Mouse (Mus musculus) liver, embryonic 12.5 days (tissue): ENCODE measurements around the gene Morc3. TPM values are rescaled to one million over a fixed set of nuclear protein-coding genes. Genes with fewer than 3 reads are reported as not detected.
"Not testable (repeated sequence)": the region's sequence is repeated elsewhere in the genome, so short reads cannot be mapped to it uniquely, and the experiment has no call there.

Source experiments
- ATAC-seq: fragments of 200-750 bp; cut with Nextera tagmentation; 2 replicates; pipeline ENCODE4 v1.8.0; 2017; ENCODE audit warnings: moderate number of reproducible peaks, mild to moderate bottlenecking, moderate library complexity
- H3K27ac ChIP-seq: fragments of 300-500 bp; sonication (generic); 2 replicates; pipeline ENCODE4 v1.5.1; 2016; ENCODE audit warnings: mild to moderate bottlenecking
- H3K27me3 ChIP-seq: fragments of 300-500 bp; sonication (generic); replicated peaks from 2 replicates; pipeline ENCODE4 v1.6.1; 2016; ENCODE audit warnings: mild to moderate bottlenecking, moderate library complexity
- H3K36me3 ChIP-seq: fragments of 300-500 bp; sonication (generic); 2 replicates; pipeline ENCODE4 v1.6.1; 2016; ENCODE audit warnings: mild to moderate bottlenecking, moderate library complexity
- H3K4me1 ChIP-seq: fragments of 300-500 bp; sonication (generic); 2 replicates; pipeline ENCODE4 v1.6.1; 2016
- H3K4me2 ChIP-seq: fragments of 300-500 bp; sonication (generic); 2 replicates; pipeline ENCODE4 v1.6.1; 2016; ENCODE audit warnings: mild to moderate bottlenecking, moderate library complexity
- H3K4me3 ChIP-seq: fragments of 300-500 bp; sonication (generic); 2 replicates; pipeline ENCODE4 v1.5.1; 2016; ENCODE audit warnings: mild to moderate bottlenecking, moderate library complexity
- H3K9ac ChIP-seq: fragments of 300-500 bp; sonication (generic); 2 replicates; pipeline ENCODE4 v1.6.1; 2016; ENCODE audit warnings: mild to moderate bottlenecking, moderate library complexity
- H3K9me3 ChIP-seq: fragments of 300-500 bp; sonication (generic); replicated peaks from 2 replicates; pipeline ENCODE4 v1.6.1; 2016; ENCODE audit warnings: mild to moderate bottlenecking, moderate library complexity
- WGBS: fragments of 180-500 bp; shearing (Covaris S2); methylation state at CpG from one replicate; pipeline ENCODE4 v1.1.7; 2016; ENCODE audit not compliant: insufficient replicate concordance; 5-methylcytosine and 5-hydroxymethylcytosine counted together
- polyA plus RNA-seq: library from polyadenylated mRNA; unstranded; fragments of >200 nt; fragmentation: Nextera tagmentation; extraction: Ambion mirVana; gene quantifications from 2 replicates; pipeline ENCODE4 v1.2.1, GENCODE M21; 2016

The Morc3 gene
- polyA plus RNA-seq, 1 experiment from 2014 or later, result 22.6 TPM

- 0 out of 2 replicates have a peak, but pooled peaks cover 3% of the 10 kb centered on the region for H3K9me3 ChIP-seq
- ATAC-seq, result no peak
- H3K9ac ChIP-seq, result no peak overlapping the region
- H3K27me3 ChIP-seq, result no peaks in the 10 kb centered on the region
- no peak overlapping the region for H3K4me2 ChIP-seq
- no peak overlapping the region for H3K4me3 ChIP-seq
- no peak overlapping the region for H3K27ac ChIP-seq
- H3K36me3 ChIP-seq, result no peaks in the 10 kb centered on the region
- WGBS, result 73% methylated on average over 3 of the region's 3 CpGs
- peaks cover 36% of the 10 kb centered on the region for H3K4me1 ChIP-seq
Measured at GRCm38 (mm10) chr16:93821706-93822105, 10.2 kb upstream of the Morc3 start.

DNA sequence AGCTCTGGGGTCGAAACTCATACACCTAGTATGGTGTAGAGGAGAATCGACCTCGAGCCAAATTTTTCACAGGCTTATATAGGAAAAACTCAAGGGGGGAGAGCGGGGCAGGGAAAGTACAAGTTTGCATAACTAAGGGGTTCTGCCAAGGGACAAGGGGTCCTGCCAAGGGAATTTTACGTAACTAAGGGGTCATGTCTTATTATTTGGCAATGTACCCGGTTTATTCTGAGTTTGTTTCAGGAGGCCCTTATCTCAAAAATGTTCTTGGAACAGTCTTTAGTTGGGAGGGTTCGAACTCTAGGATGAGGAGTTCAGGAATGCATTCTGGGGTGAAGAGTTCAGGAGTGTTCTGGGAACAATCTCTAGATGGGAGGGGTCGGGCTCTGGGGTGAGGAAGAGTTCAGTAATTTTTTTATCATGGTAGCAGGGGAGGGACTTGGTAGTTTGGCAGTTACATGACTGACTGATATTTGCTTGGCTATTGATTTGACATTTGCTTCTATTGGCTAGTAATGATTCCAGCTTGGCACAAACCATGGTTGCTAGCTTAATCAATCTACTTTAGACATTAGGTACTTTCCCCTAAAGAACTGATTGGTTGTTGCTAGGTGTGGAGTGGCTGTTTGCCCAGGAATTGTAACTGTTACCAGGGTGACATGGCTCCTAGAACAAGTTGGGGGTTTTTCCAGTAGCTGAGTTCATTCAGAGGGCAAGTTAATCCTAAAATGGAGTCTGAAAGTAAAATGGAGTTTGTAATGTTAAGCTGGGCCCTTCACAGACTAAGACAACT, 9.3 kb upstream of the Morc3 start:
- WGBS, result 69% methylated on average over 5 of the region's 8 CpGs
- not testable (repeated sequence) for H3K9ac ChIP-seq, H3K27ac ChIP-seq, H3K9me3 ChIP-seq, H3K27me3 ChIP-seq, H3K4me3 ChIP-seq, ATAC-seq, H3K4me2 ChIP-seq, H3K36me3 ChIP-seq
- H3K4me1 ChIP-seq, result peaks cover 27% of the 10 kb centered on the region

- no peak overlapping the region for H3K27ac ChIP-seq
- H3K4me3 ChIP-seq, result no peak overlapping the region
- 75% methylated on average over 4 of the region's 4 CpGs for WGBS
- peaks cover 5% of the 10 kb centered on the region for H3K4me1 ChIP-seq
- 0 out of 2 replicates have a peak, but pooled peaks cover 3% of the 10 kb centered on the region for H3K9me3 ChIP-seq
- H3K9ac ChIP-seq, result no peak overlapping the region
- H3K27me3 ChIP-seq, result no peaks in the 10 kb centered on the region
- no peak overlapping the region for H3K4me2 ChIP-seq
- H3K36me3 ChIP-seq, result no peaks in the 10 kb centered on the region
- ATAC-seq, result no peak
Measured at GRCm38 (mm10) chr16:93824799-93825198, 7.1 kb upstream of the Morc3 start.

GRCm38 (mm10) chr16:93825463-93825862, 6.5 kb upstream of the Morc3 start:
- H3K27ac ChIP-seq, result no peak overlapping the region
- no peak overlapping the region for H3K4me2 ChIP-seq
- H3K27me3 ChIP-seq, result no peaks in the 10 kb centered on the region
- 0 out of 2 replicates have a peak, but pooled peaks cover 3% of the 10 kb centered on the region for H3K9me3 ChIP-seq
- no peak overlapping the region for H3K9ac ChIP-seq
- 78% methylated on average over 4 of the region's 4 CpGs for WGBS
- H3K36me3 ChIP-seq, result no peaks in the 10 kb centered on the region
- ATAC-seq, result no peak
- no peaks in the 10 kb centered on the region for H3K4me1 ChIP-seq
- H3K4me3 ChIP-seq, result no peak overlapping the region

GRCm38 (mm10) chr16:93826054-93826453, 5.9 kb upstream of the Morc3 start:
- no peak for ATAC-seq
- H3K4me2 ChIP-seq, result no peak overlapping the region
- no peak overlapping the region for H3K4me3 ChIP-seq
- H3K4me1 ChIP-seq, result no peaks in the 10 kb centered on the region
- H3K9ac ChIP-seq, result no peak overlapping the region
- H3K36me3 ChIP-seq, result no peaks in the 10 kb centered on the region
- 67% methylated on average over 11 of the region's 11 CpGs for WGBS
- no peak overlapping the region for H3K27ac ChIP-seq
- H3K27me3 ChIP-seq, result no peaks in the 10 kb centered on the region
- H3K9me3 ChIP-seq, result 0 out of 2 replicates have a peak, but pooled peaks cover 3% of the 10 kb centered on the region

DNA sequence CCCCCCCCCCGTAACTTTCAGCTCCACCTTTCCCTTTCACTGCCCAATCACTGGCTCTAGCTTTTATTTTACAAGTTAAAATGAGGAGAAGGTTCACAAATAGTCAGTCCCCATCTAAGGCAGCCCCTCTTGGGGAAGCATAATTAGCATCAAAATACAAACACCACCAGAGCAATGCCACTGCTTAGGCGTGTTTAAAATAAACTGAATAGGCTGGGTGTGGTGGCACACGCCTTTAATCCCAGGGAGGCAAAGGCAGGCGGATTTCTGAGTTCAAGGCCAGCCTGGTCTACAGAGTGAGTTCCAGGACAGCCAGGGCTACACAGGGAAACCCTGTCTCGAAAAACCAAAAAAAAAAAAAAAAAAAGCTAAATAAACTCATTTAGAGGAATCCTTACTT, 5.4 kb upstream of the Morc3 start:
- not testable (repeated sequence) for H3K4me3 ChIP-seq, H3K4me2 ChIP-seq, H3K9me3 ChIP-seq, H3K36me3 ChIP-seq, ATAC-seq, H3K4me1 ChIP-seq, H3K9ac ChIP-seq, H3K27me3 ChIP-seq, H3K27ac ChIP-seq
- WGBS, result 52% methylated on average over 5 of the region's 5 CpGs

- no peak overlapping the region for H3K4me3 ChIP-seq
- no peak overlapping the region for H3K27ac ChIP-seq
- H3K36me3 ChIP-seq, result no peaks in the 10 kb centered on the region
- ATAC-seq, result no peak
- 0 out of 2 replicates have a peak, but pooled peaks cover 2% of the 10 kb centered on the region for H3K9me3 ChIP-seq
- H3K9ac ChIP-seq, result no peak overlapping the region
- WGBS, result 75% methylated on average over 6 of the region's 6 CpGs
- no peak overlapping the region for H3K4me2 ChIP-seq
- peaks cover 5% of the 10 kb centered on the region for H3K4me1 ChIP-seq
- H3K27me3 ChIP-seq, result no peaks in the 10 kb centered on the region
Measured at GRCm38 (mm10) chr16:93826909-93827308, 5.0 kb upstream of the Morc3 start.

DNA sequence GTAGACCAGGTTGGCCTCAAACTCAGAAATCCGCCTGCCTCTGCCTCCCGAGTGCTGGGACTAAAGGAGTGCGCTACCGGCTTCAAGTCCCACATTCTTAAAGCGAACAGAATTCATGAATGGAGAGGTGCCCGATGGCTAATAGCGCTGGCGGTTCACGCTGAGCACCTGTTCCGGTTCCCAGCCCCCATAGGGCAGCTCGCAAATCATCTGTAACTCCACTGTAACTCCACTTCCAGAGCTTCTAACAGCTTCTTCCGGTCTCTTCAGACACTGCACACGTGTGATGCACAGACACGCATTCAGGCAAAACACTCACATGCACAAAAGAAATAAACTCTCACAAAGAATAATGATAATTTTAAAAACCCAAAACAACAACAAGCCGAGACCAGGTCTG, 2.4 kb upstream of the Morc3 start:
- Histone ChIP-seq H3K4me1 (peaks cover 22% of the 10 kb centered on the region), H3K27ac (no peak overlapping the region), H3K4me2 (no peak overlapping the region), H3K9me3 (no peaks in the 10 kb centered on the region), H3K36me3 (0 out of 2 replicates have a peak, but pooled peaks cover 4% of the 10 kb centered on the region), H3K9ac (no peak overlapping the region), H3K27me3 (no peaks in the 10 kb centered on the region), H3K4me3 (no peak overlapping the region)
- ATAC-seq, result no peak
- WGBS, result 87% methylated on average over 15 of the region's 15 CpGs

DNA sequence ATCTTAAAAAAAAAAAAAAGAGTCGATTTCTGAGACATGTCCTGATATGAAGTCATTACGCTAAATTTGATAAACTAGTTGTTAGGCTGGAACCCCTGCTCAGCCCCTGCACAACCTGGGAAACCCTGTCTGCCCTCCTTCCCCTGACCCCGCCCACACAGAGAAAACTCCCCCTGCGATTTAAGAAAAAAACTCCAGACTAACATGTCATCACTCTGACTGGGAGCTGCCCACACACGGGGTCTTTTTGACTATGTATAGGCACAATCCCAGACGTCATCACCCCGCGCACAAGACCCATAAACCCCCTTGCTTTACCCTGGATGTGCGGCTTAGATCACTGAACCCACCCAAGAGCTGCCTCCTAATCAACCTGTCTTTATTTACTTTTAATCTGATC, 1.9 kb upstream of the Morc3 start:
- Histone ChIP-seq H3K27me3 (no peaks in the 10 kb centered on the region), H3K9me3 (no peaks in the 10 kb centered on the region), H3K36me3 (0 out of 2 replicates have a peak, but pooled peaks cover 4% of the 10 kb centered on the region), H3K27ac (no peak overlapping the region), H3K9ac (no peak overlapping the region), H3K4me2 (no peak overlapping the region), H3K4me1 (peaks cover 28% of the 10 kb centered on the region), H3K4me3 (no peak overlapping the region)
- no peak for ATAC-seq
- 76% methylated on average over 9 of the region's 9 CpGs for whole genome bisulfite sequencing

DNA sequence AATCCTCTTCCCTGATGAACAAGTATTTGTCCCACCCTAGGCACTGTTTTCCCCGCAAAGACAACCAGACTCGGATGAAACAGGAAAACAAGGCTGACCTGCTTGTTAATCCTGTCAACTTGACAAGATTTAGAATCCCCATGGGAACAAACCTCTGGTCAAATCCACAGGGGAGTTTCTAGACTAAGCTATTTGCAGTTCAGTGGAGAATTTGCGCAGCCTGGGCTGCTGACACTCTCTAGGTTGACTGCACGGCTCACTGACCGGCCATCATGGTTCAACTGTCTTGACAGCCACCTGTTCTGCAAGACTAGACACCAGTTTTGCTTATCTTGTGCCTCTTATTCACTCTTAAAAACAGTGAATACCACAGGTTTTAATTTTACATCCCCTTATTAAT, 1.0 kb upstream of the Morc3 start:
- Histone ChIP-seq H3K27ac (no peak overlapping the region), H3K4me1 (peaks cover 33% of the 10 kb centered on the region), H3K9me3 (no peaks in the 10 kb centered on the region), H3K36me3 (0 out of 2 replicates have a peak, but pooled peaks cover 4% of the 10 kb centered on the region), H3K4me2 (no peak overlapping the region), H3K27me3 (no peaks in the 10 kb centered on the region), H3K4me3 (no peak overlapping the region), H3K9ac (no peak overlapping the region)
- WGBS, result 81% methylated on average over 5 of the region's 5 CpGs
- ATAC-seq, result no peak

DNA sequence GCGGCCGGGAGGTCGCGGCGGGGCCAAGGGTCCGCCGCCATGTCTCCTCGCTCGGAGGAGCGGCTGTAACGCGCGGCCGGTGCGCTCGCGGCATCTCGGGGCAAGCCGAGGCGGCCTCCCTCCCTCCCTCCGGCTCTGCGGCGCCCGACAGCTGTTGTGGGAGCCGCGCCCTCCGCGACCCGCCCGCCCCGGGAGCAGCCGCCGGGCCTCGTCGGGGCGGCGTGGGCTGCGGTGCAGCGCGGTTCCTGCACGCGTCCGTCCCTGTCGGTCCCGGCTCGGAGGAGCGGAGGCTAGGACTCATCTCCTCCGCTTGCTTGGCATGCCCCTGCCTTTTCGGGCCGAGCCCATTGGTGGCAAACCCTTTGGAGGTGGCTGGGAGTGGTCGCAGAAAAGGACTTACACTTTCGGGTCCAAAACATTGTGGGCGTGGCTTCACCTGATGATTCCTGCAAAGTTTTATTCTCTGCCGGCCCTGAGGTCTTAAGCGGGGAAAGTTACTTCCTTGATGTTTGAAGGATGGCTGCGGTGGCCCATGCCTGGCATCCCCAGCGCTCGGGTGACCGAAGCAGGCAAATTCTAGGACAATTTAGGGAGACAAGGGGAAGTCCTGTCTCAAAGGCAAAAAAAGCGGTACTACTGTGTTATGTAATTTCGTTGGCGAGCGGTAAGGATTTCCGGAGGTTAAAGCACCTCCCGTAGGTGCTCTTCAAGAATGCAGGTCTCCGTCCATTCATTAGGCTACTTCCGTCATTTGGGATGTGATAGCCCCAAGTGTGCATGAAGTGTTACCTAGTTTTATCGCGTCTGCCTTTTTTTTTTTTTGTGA, 743 bp downstream of the Morc3 start:
- H3K4me3 ChIP-seq, result peak overlapping the region; percentile 87
- H3K4me1 ChIP-seq, result peaks cover 33% of the 10 kb centered on the region
- 1% methylated on average over 57 of the region's 69 CpGs for WGBS
- H3K27ac ChIP-seq, result peak overlapping the region; percentile 96
- peak; percentile 76 for ATAC-seq
- no peaks in the 10 kb centered on the region for H3K27me3 ChIP-seq
- no peaks in the 10 kb centered on the region for H3K9me3 ChIP-seq
- peak overlapping the region; percentile 90 for H3K4me2 ChIP-seq
- peak overlapping the region; percentile 91 for H3K9ac ChIP-seq
- H3K36me3 ChIP-seq, result peaks cover 18% of the 10 kb centered on the region; the same call in 1 of the 2 replicates

GRCm38 (mm10) chr16:93833551-93833950, 1.6 kb downstream of the Morc3 start:
- no peaks in the 10 kb centered on the region for H3K9me3 ChIP-seq
- peak overlapping the region; percentile 87 for H3K4me3 ChIP-seq
- H3K4me2 ChIP-seq, result peak overlapping the region; percentile 90
- peak overlapping the region; percentile 91 for H3K9ac ChIP-seq
- no peaks in the 10 kb centered on the region for H3K27me3 ChIP-seq
- 71% methylated on average over 6 of the region's 6 CpGs for WGBS
- ATAC-seq, result no peak
- peaks cover 21% of the 10 kb centered on the region; the same call in 1 of the 2 replicates for H3K36me3 ChIP-seq
- H3K4me1 ChIP-seq, result peaks cover 39% of the 10 kb centered on the region
- H3K27ac ChIP-seq, result no peak overlapping the region
